9 mouse cellular contexts compared by ENCODE assay signal in genomic region chr9:69480344-69480743, GRCm38 (mm10). TPM values are rescaled to one million over a fixed set of nuclear protein-coding genes. Genes with fewer than 3 reads are reported as not detected.
DNase-seq lines count a peak whose midpoint lies in the region; ATAC-seq and TF ChIP-seq lines count a peak whose summit lies in the region.
"Had no signal": no experiment of that assay in that cellular context is flagged by ENCODE, and none has a peak within 500 bp of the region (broad histone marks: within the 10 kb centered on the region; RNA-seq: fewer than 3 reads in every experiment).

No protein-coding gene starts in this region.

- H3K27ac ChIP-seq in ES-Bruce4 (ENCODE audit: insufficient read depth, low read length), result no peak overlapping the region
- H3K27ac ChIP-seq in heart, postnatal 0 days (ENCODE audit: low read depth), result no peak overlapping the region
- H3K27ac ChIP-seq in lung, postnatal 0 days (ENCODE audit: low read length), result no peak overlapping the region
- H3K27ac ChIP-seq: limb, embryonic 12.5 days had no signal

- H3K27me3 ChIP-seq in ES-Bruce4 (ENCODE audit: control insufficient read depth, insufficient read depth, low read length, poor library complexity, severe bottlenecking), result no peaks in the 10 kb centered on the region
- no peaks in the 10 kb centered on the region for H3K27me3 ChIP-seq in heart, postnatal 0 days (ENCODE audit: control insufficient read depth, insufficient read depth, low read length)
- H3K27me3 ChIP-seq in lung, postnatal 0 days (replicated peaks; ENCODE audit: insufficient read depth, low read length), result no peaks in the 10 kb centered on the region

- peak; percentile 90 for DNase-seq in adrenal gland, postnatal 10 days
- peak; percentile 74 for DNase-seq in embryo, embryonic 11.5 days (ENCODE audit: low read depth, low spot score)
- DNase-seq in heart, postnatal 0 days (ENCODE audit: low spot score), result peak; percentile 61
- DNase-seq in kidney, postnatal 4 days, result peak; percentile 85 to 87
- DNase-seq in lung, postnatal 0 days (ENCODE audit: low spot score), result peak; percentile 74
- peak; percentile 87 for DNase-seq in retina, postnatal 1 day
- DNase-seq in urinary bladder, postnatal 25 days (ENCODE audit: low spot score), result peak; percentile 72

- no peak overlapping the region for H3K4me3 ChIP-seq in ES-Bruce4 (ENCODE audit: low read depth, low read length)
- no peak overlapping the region for H3K4me3 ChIP-seq in heart, postnatal 0 days (ENCODE audit: low read depth, low read length)
- H3K4me3 ChIP-seq in lung, postnatal 0 days (ENCODE audit: low read depth, low read length), result no peak overlapping the region
- H3K4me3 ChIP-seq: limb, embryonic 12.5 days had no signal

- H3K9ac ChIP-seq in ES-Bruce4 (ENCODE audit: low read depth, poor library complexity, severe bottlenecking), result no peak overlapping the region
- no peak overlapping the region for H3K9ac ChIP-seq in heart, postnatal 0 days (replicated peaks; ENCODE audit: low read depth, low read length)
- H3K9ac ChIP-seq in lung, postnatal 0 days (replicated peaks; ENCODE audit: low read depth), result no peak overlapping the region
- H3K9ac ChIP-seq: limb, embryonic 12.5 days had no signal

- TF ChIP-seq EP300 in ES-Bruce4 (IDR thresholded peaks at IDR 0.05; ENCODE audit: insufficient read depth, low read depth, low read length), result no peak
- TF ChIP-seq EP300 in heart, postnatal 0 days (IDR thresholded peaks at IDR 0.05; ENCODE audit: low read depth), result no peak
- no peak for TF ChIP-seq EP300 in lung, postnatal 0 days (IDR thresholded peaks at IDR 0.05)

- no peaks in the 10 kb centered on the region for H3K36me3 ChIP-seq in ES-Bruce4 (ENCODE audit: control insufficient read depth, insufficient read depth, low read length, poor library complexity, severe bottlenecking)
- H3K36me3 ChIP-seq in heart, postnatal 0 days (replicated peaks; ENCODE audit: control insufficient read depth, insufficient read depth, low read length), result peaks cover 84% of the 10 kb centered on the region
- H3K36me3 ChIP-seq in lung, postnatal 0 days (ENCODE audit: insufficient read depth, low read length), result peaks cover 67% of the 10 kb centered on the region

- peak; percentile 25 for TF ChIP-seq CTCF in ES-Bruce4 (IDR thresholded peaks at IDR 0.05; ENCODE audit: low read depth, low read length)
- peak; percentile 91 for TF ChIP-seq CTCF in heart, postnatal 0 days (IDR thresholded peaks at IDR 0.05; ENCODE audit: low read depth)
- TF ChIP-seq CTCF in lung, postnatal 0 days (IDR thresholded peaks at IDR 0.05), result peak; percentile 90

- WGBS in heart, postnatal 0 days, result 6% methylated on average over 1 of the region's 1 CpGs
- WGBS in lung, postnatal 0 days, result 6% methylated on average over 1 of the region's 1 CpGs

- ATAC-seq in heart, postnatal 0 days (ENCODE audit: insufficient read depth, low read depth), result no peak
- ATAC-seq in lung, postnatal 0 days, result peak; percentile 62

- H3K4me1 ChIP-seq in ES-Bruce4 (ENCODE audit: control insufficient read depth, insufficient read depth, low read length), result no peaks in the 10 kb centered on the region
- peaks cover 23% of the 10 kb centered on the region for H3K4me1 ChIP-seq in heart, postnatal 0 days (ENCODE audit: control insufficient read depth, insufficient read depth)
- H3K4me1 ChIP-seq in lung, postnatal 0 days (ENCODE audit: insufficient read depth, low read depth, low read length), result no peaks in the 10 kb centered on the region

- H3K4me2 ChIP-seq in heart, postnatal 0 days (ENCODE audit: low read depth, low read length), result no peak overlapping the region
- H3K4me2 ChIP-seq in lung, postnatal 0 days (replicated peaks; ENCODE audit: low read depth, low read length), result no peak overlapping the region
- H3K4me2 ChIP-seq: limb, embryonic 12.5 days had no signal

- no peaks in the 10 kb centered on the region for H3K9me3 ChIP-seq in ES-Bruce4 (replicated peaks; ENCODE audit: control insufficient read depth, insufficient read depth, low read length, poor library complexity, severe bottlenecking)
- no peaks in the 10 kb centered on the region for H3K9me3 ChIP-seq in heart, postnatal 0 days (replicated peaks; ENCODE audit: control insufficient read depth, low read length)
- no peaks in the 10 kb centered on the region for H3K9me3 ChIP-seq in lung, postnatal 0 days (ENCODE audit: low read length)
- H3K9me3 ChIP-seq: limb, embryonic 12.5 days had no signal

- TF ChIP-seq POLR2A in ES-Bruce4 (IDR thresholded peaks at IDR 0.05; ENCODE audit: insufficient read depth, low read length), result no peak

RNA-seq across cellular contexts. Expression of gene Anxa2, which starts 26.9 kb away (rescaled TPM):
- 139 and 148 TPM in 2 replicates for polyA plus RNA-seq in ES-Bruce4 (2011; ENCODE audit: insufficient read depth, insufficient read length, low read depth, missing spikeins)
- total RNA-seq in adrenal gland, postnatal 10 days (2021), result 100 to 1,000 TPM; 333 to 340 TPM
- 367 and 369 TPM in 2 replicates for total RNA-seq in heart, postnatal 0 days (2014; rRNA removed; ENCODE audit: low replicate concordance)
- polyA plus RNA-seq in heart, postnatal 0 days (2015; fragmentation: Nextera tagmentation; extraction: Ambion mirVana), result 268 and 280 TPM in 2 replicates
- 1,095 and 1,144 TPM in 2 replicates for polyA plus RNA-seq in lung, postnatal 0 days (2015; fragmentation: Nextera tagmentation; extraction: Ambion mirVana)

Comparison
In these comparisons a context has a peak if more than half of its experiments do, and no peak if none do; other contexts are left out.
1. CTCF ChIP-seq: peak in every context shown above with its lines; median percentile 91 in heart, postnatal 0 days; 90 in lung, postnatal 0 days; 25 in ES-Bruce4.